Mouse (Mus musculus): ENCODE results near the gene Adgrv1. TPM values are rescaled to one million over a fixed set of nuclear protein-coding genes. Genes with fewer than 3 reads are reported as not detected.

Adgrv1 gene
- polyA plus RNA-seq, 1 experiment from 2014 or later = 0.83 TPM

GRCm38 (mm10) chr13:81208106-81208613 lies 424.8 kb downstream of the Adgrv1 start:
- no peak for ATAC-seq

GRCm38 (mm10) chr13:81181966-81182908 lies 450.7 kb downstream of the Adgrv1 start:
- Histone ChIP-seq H3K36me3 (no peaks in the 10 kb centered on the region), H3K9me3 (no peaks in the 10 kb centered on the region), H3K4me1 (replicated peaks) (no peaks in the 10 kb centered on the region), H3K27ac (no peak overlapping the region), H3K4me3 (replicated peaks) (no peak overlapping the region), H3K27me3 (replicated peaks) (no peaks in the 10 kb centered on the region), H3K4me2 (replicated peaks) (no peak overlapping the region), H3K9ac (no peak overlapping the region)
- ATAC-seq = no peak
- WGBS = 63% methylated on average over 12 of the region's 12 CpGs

More at GRCm38 (mm10) chr13:81208106-81208613, 424.8 kb downstream of the Adgrv1 start:
- H3K27me3 ChIP-seq (replicated peaks) = no peaks in the 10 kb centered on the region
- 44% methylated on average over 1 of the region's 1 CpGs for WGBS
- H3K27ac ChIP-seq = no peak overlapping the region
- H3K36me3 ChIP-seq = no peaks in the 10 kb centered on the region
- no peaks in the 10 kb centered on the region for H3K9me3 ChIP-seq
- H3K4me3 ChIP-seq (replicated peaks) = no peak overlapping the region
- no peak overlapping the region for H3K9ac ChIP-seq
- H3K4me1 ChIP-seq (replicated peaks) = no peaks in the 10 kb centered on the region
- H3K4me2 ChIP-seq (replicated peaks) = no peak overlapping the region

- no peak overlapping the region for H3K27ac ChIP-seq
- H3K27me3 ChIP-seq (replicated peaks) = no peaks in the 10 kb centered on the region
- no peak overlapping the region for H3K9ac ChIP-seq
- 51% methylated on average over 4 of the region's 4 CpGs for WGBS
- H3K36me3 ChIP-seq = no peaks in the 10 kb centered on the region
- no peak overlapping the region for H3K4me2 ChIP-seq (replicated peaks)
- H3K9me3 ChIP-seq = no peaks in the 10 kb centered on the region
- no peak for ATAC-seq
- H3K4me3 ChIP-seq (replicated peaks) = no peak overlapping the region
- no peaks in the 10 kb centered on the region for H3K4me1 ChIP-seq (replicated peaks)
Measured at GRCm38 (mm10) chr13:81181459-81181858, 451.5 kb downstream of the Adgrv1 start.

- Histone ChIP-seq H3K36me3 (no peaks in the 10 kb centered on the region), H3K9ac (no peak overlapping the region), H3K4me3 (replicated peaks) (no peak overlapping the region), H3K4me2 (replicated peaks) (no peak overlapping the region), H3K27ac (no peak overlapping the region), H3K27me3 (replicated peaks) (no peaks in the 10 kb centered on the region), H3K4me1 (replicated peaks) (no peaks in the 10 kb centered on the region), H3K9me3 (no peaks in the 10 kb centered on the region)
- no peak for ATAC-seq
- 82% methylated on average over 4 of the region's 4 CpGs for WGBS
Measured at GRCm38 (mm10) chr13:81176820-81177219, 456.1 kb downstream of the Adgrv1 start.

GRCm38 (mm10) chr13:81176071-81176470 lies 456.9 kb downstream of the Adgrv1 start:
- H3K27ac ChIP-seq = no peak overlapping the region

GRCm38 (mm10) chr13:81171115-81171514 lies 461.8 kb downstream of the Adgrv1 start:
- Histone ChIP-seq H3K27ac (no peak overlapping the region), H3K27me3 (replicated peaks) (no peaks in the 10 kb centered on the region), H3K4me2 (replicated peaks) (no peak overlapping the region), H3K9me3 (no peaks in the 10 kb centered on the region), H3K36me3 (no peaks in the 10 kb centered on the region), H3K4me3 (replicated peaks) (no peak overlapping the region), H3K4me1 (replicated peaks) (no peaks in the 10 kb centered on the region), H3K9ac (no peak overlapping the region)
- 75% methylated on average over 3 of the region's 3 CpGs for WGBS
- ATAC-seq = no peak

More at GRCm38 (mm10) chr13:81176071-81176470, 456.9 kb downstream of the Adgrv1 start:
- Histone ChIP-seq H3K27me3 (replicated peaks) (no peaks in the 10 kb centered on the region), H3K36me3 (no peaks in the 10 kb centered on the region), H3K4me1 (replicated peaks) (no peaks in the 10 kb centered on the region), H3K9me3 (no peaks in the 10 kb centered on the region), H3K9ac (no peak overlapping the region), H3K4me3 (replicated peaks) (no peak overlapping the region), H3K4me2 (replicated peaks) (no peak overlapping the region)
- 67% methylated on average over 3 of the region's 3 CpGs for WGBS
- ATAC-seq = no peak

GRCm38 (mm10) chr13:81167450-81167849 lies 465.5 kb downstream of the Adgrv1 start:
- no peak for ATAC-seq
- Histone ChIP-seq H3K9ac (no peak overlapping the region), H3K27ac (no peak overlapping the region), H3K4me2 (replicated peaks) (no peak overlapping the region), H3K4me3 (replicated peaks) (no peak overlapping the region), H3K27me3 (replicated peaks) (no peaks in the 10 kb centered on the region), H3K9me3 (no peaks in the 10 kb centered on the region), H3K36me3 (no peaks in the 10 kb centered on the region), H3K4me1 (replicated peaks) (no peaks in the 10 kb centered on the region)
- 49% methylated on average over 6 of the region's 6 CpGs for WGBS

GRCm38 (mm10) chr13:81159808-81160207 lies 473.1 kb downstream of the Adgrv1 start:
- WGBS = 17% methylated on average over 2 of the region's 2 CpGs
- peak; percentile 67; the same call in 1 of the 2 replicates for ATAC-seq
- Histone ChIP-seq H3K4me1 (replicated peaks) (no peaks in the 10 kb centered on the region), H3K27me3 (replicated peaks) (no peaks in the 10 kb centered on the region), H3K27ac (no peak overlapping the region), H3K9ac (no peak overlapping the region), H3K4me3 (replicated peaks) (no peak overlapping the region), H3K4me2 (replicated peaks) (no peak overlapping the region), H3K9me3 (no peaks in the 10 kb centered on the region), H3K36me3 (no peaks in the 10 kb centered on the region)

- peak; percentile 61; the same call in 1 of the 2 replicates for ATAC-seq
Measured at GRCm38 (mm10) chr13:81155322-81155721, 477.6 kb downstream of the Adgrv1 start.

GRCm38 (mm10) chr13:81144434-81144833 lies 488.5 kb downstream of the Adgrv1 start:
- H3K4me1 ChIP-seq (replicated peaks) = no peaks in the 10 kb centered on the region
- WGBS = 73% methylated on average over 1 of the region's 1 CpGs

More at GRCm38 (mm10) chr13:81155322-81155721, 477.6 kb downstream of the Adgrv1 start:
- Histone ChIP-seq H3K36me3 (no peaks in the 10 kb centered on the region), H3K27me3 (replicated peaks) (no peaks in the 10 kb centered on the region), H3K27ac (no peak overlapping the region), H3K4me2 (replicated peaks) (no peak overlapping the region), H3K9me3 (no peaks in the 10 kb centered on the region), H3K4me3 (replicated peaks) (no peak overlapping the region), H3K9ac (no peak overlapping the region), H3K4me1 (replicated peaks) (no peaks in the 10 kb centered on the region)

GRCm38 (mm10) chr13:81142268-81142884 lies 490.6 kb downstream of the Adgrv1 start:
- Histone ChIP-seq H3K4me1 (replicated peaks) (0 out of 2 replicates have a peak, but pooled peaks cover 2% of the 10 kb centered on the region), H3K9ac (no peak overlapping the region), H3K4me3 (replicated peaks) (no peak overlapping the region), H3K27ac (no peak overlapping the region), H3K4me2 (replicated peaks) (no peak overlapping the region), H3K27me3 (replicated peaks) (no peaks in the 10 kb centered on the region), H3K9me3 (no peaks in the 10 kb centered on the region), H3K36me3 (no peaks in the 10 kb centered on the region)
- no peak for ATAC-seq
- 79% methylated on average over 6 of the region's 6 CpGs for WGBS

More at GRCm38 (mm10) chr13:81144434-81144833, 488.5 kb downstream of the Adgrv1 start:
- Histone ChIP-seq H3K9ac (no peak overlapping the region), H3K27ac (no peak overlapping the region), H3K4me2 (replicated peaks) (no peak overlapping the region), H3K27me3 (replicated peaks) (no peaks in the 10 kb centered on the region), H3K36me3 (no peaks in the 10 kb centered on the region), H3K9me3 (no peaks in the 10 kb centered on the region), H3K4me3 (replicated peaks) (no peak overlapping the region)
- ATAC-seq = no peak

All from intestine, embryonic 15.5 days (tissue).